Mouse (Mus musculus) C2C12 (cell line): ENCODE measurements at regions not wholly inside any gene's neighbourhood (a gene's known extent, or its start where the extent isn't known, plus 50 kb on each side); places are given as distances from the start of the nearest gene placed in this dataset.

Experiments
- CEBPB ChIP-seq: IDR thresholded peaks from one replicate; pipeline ENCODE4 v1.6.1; 2011; ENCODE audit warnings: low read depth, mild to moderate bottlenecking, control low read depth, moderate library complexity
- CTCF ChIP-seq: IDR thresholded peaks from one replicate; pipeline ENCODE4 v1.5.1; 2011; ENCODE audit not compliant: control insufficient read depth, insufficient read depth, insufficient read length
- FOSL1 ChIP-seq: IDR thresholded peaks from one replicate; pipeline ENCODE4 v1.8.0; 2011; ENCODE audit warnings: mild to moderate bottlenecking, low read length; ENCODE audit not compliant: poor library complexity, insufficient read depth, severe bottlenecking
- MAX ChIP-seq: IDR thresholded peaks from one replicate; pipeline ENCODE4 v1.6.1; 2011; ENCODE audit warnings: mild to moderate bottlenecking, control low read depth
- MYOD1 ChIP-seq: IDR thresholded peaks from one replicate; pipeline ENCODE4 v1.6.1; 2011; ENCODE audit warnings: low read depth; ENCODE audit not compliant: control insufficient read depth, insufficient read length
- MYOG ChIP-seq: IDR thresholded peaks from one replicate; pipeline ENCODE4 v1.6.1; 2011; ENCODE audit not compliant: control insufficient read depth, insufficient read length; ENCODE audit errors: extremely low read depth
- USF1 ChIP-seq: IDR thresholded peaks from one replicate; pipeline ENCODE4 v1.6.1; 2011; ENCODE audit warnings: low read depth, mild to moderate bottlenecking, control low read depth, moderate library complexity

GRCm38 (mm10) chr5:90694431-90694830, 54.0 kb upstream of the Rassf6 start:
- no peak for TF ChIP-seq MAX
- no peak for TF ChIP-seq CTCF
- no peak for TF ChIP-seq MYOD1
- TF ChIP-seq MYOG, result no peak
- TF ChIP-seq USF1, result no peak
- no peak for TF ChIP-seq CEBPB
- TF ChIP-seq FOSL1, result no peak
